Mouse (Mus musculus) heart, postnatal 0 days (tissue): Measurements from ENCODE around the gene Kat6b.

Experiments used
- CTCF ChIP-seq: IDR thresholded peaks from 2 replicates; pipeline ENCODE4 v1.5.1; 2016; ENCODE audit warnings: antibody characterized with exemption, control low read depth, low read depth
- EP300 ChIP-seq: IDR thresholded peaks from 2 replicates; pipeline ENCODE4 v1.6.1; 2016; ENCODE audit warnings: antibody characterized with exemption, low read depth

GRCm38 (mm10) chr14:21453896-21454295 lies 27.3 kb upstream of the Kat6b start:
- TF ChIP-seq CTCF (no peak), EP300 (no peak)
